Mouse (Mus musculus) megakaryocyte, embryonic 14.5 days (primary cell): ENCODE measurements around the gene Myt1l. TPM values are rescaled to one million over a fixed set of nuclear protein-coding genes. Genes with fewer than 3 reads are reported as not detected.

Experiments
- H3K27me3 ChIP-seq: replicated peaks from 2 replicates; pipeline ENCODE3; 2012; ENCODE audit warnings: inconsistent platforms
- H3K36me3 ChIP-seq: replicated peaks from 2 replicates; pipeline ENCODE3; 2012; ENCODE audit warnings: low read length, inconsistent platforms, mixed read lengths
- H3K4me1 ChIP-seq: 2 replicates; pipeline ENCODE4 v1.6.1; 2012; ENCODE audit warnings: inconsistent platforms
- H3K4me3 ChIP-seq: replicated peaks from 2 replicates; pipeline ENCODE3; 2012; ENCODE audit warnings: moderate library complexity, mild to moderate bottlenecking, inconsistent platforms
- H3K9me3 ChIP-seq: 2 replicates; pipeline ENCODE4 v1.6.1; 2012; ENCODE audit warnings: inconsistent platforms
- FLI1 ChIP-seq: IDR thresholded peaks from 2 replicates; pipeline ENCODE4 v1.6.1; 2012; ENCODE audit warnings: low read length, inconsistent platforms, mixed read lengths
- GATA1 ChIP-seq: IDR thresholded peaks from 3 replicates; pipeline ENCODE4 v1.6.1; 2012; ENCODE audit warnings: mixed read lengths, low read length, inconsistent platforms, borderline replicate concordance
- polyA plus RNA-seq: library from polyadenylated mRNA; stranded (reverse); fragments of >175 nt; gene quantifications from 2 replicates; pipeline ENCODE4 v1.2.3, GENCODE M21; 2012; ENCODE audit warnings: low replicate concordance; ENCODE audit not compliant: insufficient read depth

The Myt1l gene
- polyA plus RNA-seq, 1 experiment = 0.23 TPM

GRCm38 (mm10) chr12:29686241-29686640 is 158.1 kb downstream of the Myt1l start:
- Histone ChIP-seq H3K4me1 (no peaks in the 10 kb centered on the region), H3K27me3 (no peaks in the 10 kb centered on the region), H3K36me3 (no peaks in the 10 kb centered on the region), H3K4me3 (no peak overlapping the region), H3K9me3 (no peaks in the 10 kb centered on the region)
- no peak for TF ChIP-seq FLI1
- TF ChIP-seq GATA1 = no peak

- Histone ChIP-seq H3K4me1 (no peaks in the 10 kb centered on the region), H3K36me3 (no peaks in the 10 kb centered on the region), H3K4me3 (no peak overlapping the region), H3K9me3 (no peaks in the 10 kb centered on the region), H3K27me3 (no peaks in the 10 kb centered on the region)
- TF ChIP-seq GATA1 (no peak), FLI1 (no peak)
Observed at GRCm38 (mm10) chr12:29691566-29691965, 163.4 kb downstream of the Myt1l start.

GRCm38 (mm10) chr12:29695194-29695593 is 167.0 kb downstream of the Myt1l start:
- H3K36me3 ChIP-seq = no peaks in the 10 kb centered on the region
- H3K4me1 ChIP-seq = no peaks in the 10 kb centered on the region
- no peaks in the 10 kb centered on the region for H3K27me3 ChIP-seq
- H3K4me3 ChIP-seq = no peak overlapping the region
- TF ChIP-seq GATA1 = no peak
- TF ChIP-seq FLI1 = no peak
- peaks cover 3% of the 10 kb centered on the region; the same call in 1 of the 2 replicates for H3K9me3 ChIP-seq

- Histone ChIP-seq H3K4me1 (no peaks in the 10 kb centered on the region), H3K9me3 (peaks cover 4% of the 10 kb centered on the region; the same call in 1 of the 2 replicates), H3K4me3 (no peak overlapping the region), H3K36me3 (no peaks in the 10 kb centered on the region), H3K27me3 (no peaks in the 10 kb centered on the region)
- TF ChIP-seq FLI1 = no peak
- no peak for TF ChIP-seq GATA1
Observed at GRCm38 (mm10) chr12:29697526-29698500, 169.6 kb downstream of the Myt1l start.

- no peaks in the 10 kb centered on the region for H3K27me3 ChIP-seq
- no peaks in the 10 kb centered on the region for H3K4me1 ChIP-seq
- peaks cover 6% of the 10 kb centered on the region; the same call in 1 of the 2 replicates for H3K9me3 ChIP-seq
- H3K4me3 ChIP-seq = no peak overlapping the region
- no peak for TF ChIP-seq GATA1
- no peak for TF ChIP-seq FLI1
- no peaks in the 10 kb centered on the region for H3K36me3 ChIP-seq
Observed at GRCm38 (mm10) chr12:29698541-29698940, 170.4 kb downstream of the Myt1l start.

- Histone ChIP-seq H3K36me3 (no peaks in the 10 kb centered on the region), H3K4me3 (no peak overlapping the region), H3K27me3 (no peaks in the 10 kb centered on the region), H3K4me1 (no peaks in the 10 kb centered on the region), H3K9me3 (peaks cover 6% of the 10 kb centered on the region; the same call in 1 of the 2 replicates)
- TF ChIP-seq GATA1 (no peak), FLI1 (no peak)
Observed at GRCm38 (mm10) chr12:29698976-29699375, 170.8 kb downstream of the Myt1l start.

- Histone ChIP-seq H3K36me3 (no peaks in the 10 kb centered on the region), H3K9me3 (peaks cover 6% of the 10 kb centered on the region; the same call in 1 of the 2 replicates), H3K27me3 (no peaks in the 10 kb centered on the region), H3K4me3 (no peak overlapping the region), H3K4me1 (no peaks in the 10 kb centered on the region)
- TF ChIP-seq GATA1 = no peak
- TF ChIP-seq FLI1 = no peak
Observed at GRCm38 (mm10) chr12:29699386-29699785, 171.2 kb downstream of the Myt1l start.

GRCm38 (mm10) chr12:29700026-29700425 is 171.8 kb downstream of the Myt1l start:
- Histone ChIP-seq H3K4me3 (no peak overlapping the region), H3K4me1 (no peaks in the 10 kb centered on the region), H3K36me3 (no peaks in the 10 kb centered on the region), H3K27me3 (no peaks in the 10 kb centered on the region), H3K9me3 (peaks cover 6% of the 10 kb centered on the region; the same call in 1 of the 2 replicates)
- TF ChIP-seq GATA1 (no peak), FLI1 (no peak)

GRCm38 (mm10) chr12:29701076-29701475 is 172.9 kb downstream of the Myt1l start:
- H3K36me3 ChIP-seq = no peaks in the 10 kb centered on the region
- peaks cover 6% of the 10 kb centered on the region; the same call in 1 of the 2 replicates for H3K9me3 ChIP-seq
- TF ChIP-seq GATA1 (no peak), FLI1 (no peak)
- H3K27me3 ChIP-seq = no peaks in the 10 kb centered on the region
- H3K4me1 ChIP-seq = no peaks in the 10 kb centered on the region
- H3K4me3 ChIP-seq = no peak overlapping the region

- Histone ChIP-seq H3K27me3 (no peaks in the 10 kb centered on the region), H3K9me3 (peaks cover 6% of the 10 kb centered on the region; the same call in 1 of the 2 replicates), H3K4me1 (no peaks in the 10 kb centered on the region), H3K4me3 (no peak overlapping the region), H3K36me3 (no peaks in the 10 kb centered on the region)
- no peak for TF ChIP-seq FLI1
- TF ChIP-seq GATA1 = no peak
Observed at GRCm38 (mm10) chr12:29701731-29702316, 173.6 kb downstream of the Myt1l start.
